Mouse (Mus musculus): ENCODE measurements around the gene Ehbp1l1. TPM values are rescaled to one million over a fixed set of nuclear protein-coding genes. Genes with fewer than 3 reads are reported as not detected.

Gene Ehbp1l1
- total and polyA plus RNA-seq, 2 experiments: 5.1 to 8.3 TPM

- H3K27ac ChIP-seq (replicated peaks; ENCODE audit: insufficient read depth, low read depth, low read length): no peak overlapping the region
- DNase-seq (ENCODE audit: extremely low read depth, low read depth, low spot score): no peak
- H3K9ac ChIP-seq (ENCODE audit: low read depth, low read length): no peak overlapping the region
- peaks cover 23% of the 10 kb centered on the region for H3K79me2 ChIP-seq (ENCODE audit: control insufficient read depth, insufficient read depth, low read length)
- H3K4me1 ChIP-seq (ENCODE audit: control insufficient read depth, insufficient read depth, low read length): peaks cover 17% of the 10 kb centered on the region
- TF ChIP-seq POLR2A (IDR thresholded peaks at IDR 0.05; ENCODE audit: extremely low read depth, insufficient read depth, low read length) (no peak), CTCF (IDR thresholded peaks at IDR 0.05; ENCODE audit: low read depth, low read length) (no peak)
- H3K4me3 ChIP-seq (ENCODE audit: insufficient read depth, low read depth, low read length): no peak overlapping the region
- WGBS: 86% methylated on average over 6 of the region's 6 CpGs
- H3K36me3 ChIP-seq (ENCODE audit: control insufficient read depth, insufficient read depth, low read length): peaks cover 32% of the 10 kb centered on the region
- H3K27me3 ChIP-seq (ENCODE audit: control insufficient read depth, insufficient read depth, low read length): no peaks in the 10 kb centered on the region
Measured at GRCm38 (mm10) chr19:5693801-5694200, 32.3 kb downstream of the Ehbp1l1 start.

- no peak for DNase-seq (ENCODE audit: extremely low read depth, low read depth, low spot score)
- H3K79me2 ChIP-seq (ENCODE audit: control insufficient read depth, insufficient read depth, low read length): peaks cover 23% of the 10 kb centered on the region
- peaks cover 17% of the 10 kb centered on the region for H3K4me1 ChIP-seq (ENCODE audit: control insufficient read depth, insufficient read depth, low read length)
- no peak overlapping the region for H3K9ac ChIP-seq (ENCODE audit: low read depth, low read length)
- no peak for TF ChIP-seq POLR2A (IDR thresholded peaks at IDR 0.05; ENCODE audit: extremely low read depth, insufficient read depth, low read length)
- TF ChIP-seq CTCF (IDR thresholded peaks at IDR 0.05; ENCODE audit: low read depth, low read length): no peak
- H3K4me3 ChIP-seq (ENCODE audit: insufficient read depth, low read depth, low read length): no peak overlapping the region; the same call in 1 of the 2 replicates
- H3K36me3 ChIP-seq (ENCODE audit: control insufficient read depth, insufficient read depth, low read length): peaks cover 25% of the 10 kb centered on the region
- H3K27me3 ChIP-seq (ENCODE audit: control insufficient read depth, insufficient read depth, low read length): no peaks in the 10 kb centered on the region
- H3K27ac ChIP-seq (replicated peaks; ENCODE audit: insufficient read depth, low read depth, low read length): peak overlapping the region; percentile 73; the same call in 1 of the 2 replicates
- WGBS: 51% methylated on average over 10 of the region's 10 CpGs
Measured at GRCm38 (mm10) chr19:5692913-5693396, 33.2 kb downstream of the Ehbp1l1 start.

GRCm38 (mm10) chr19:5692086-5692912, 33.8 kb downstream of the Ehbp1l1 start:
- no peaks in the 10 kb centered on the region for H3K27me3 ChIP-seq (ENCODE audit: control insufficient read depth, insufficient read depth, low read length)
- peaks cover 23% of the 10 kb centered on the region for H3K79me2 ChIP-seq (ENCODE audit: control insufficient read depth, insufficient read depth, low read length)
- WGBS: 68% methylated on average over 10 of the region's 10 CpGs
- peak overlapping the region; percentile 58 for H3K9ac ChIP-seq (ENCODE audit: low read depth, low read length)
- peaks cover 19% of the 10 kb centered on the region for H3K36me3 ChIP-seq (ENCODE audit: control insufficient read depth, insufficient read depth, low read length)
- peak; percentile 19 for DNase-seq (ENCODE audit: extremely low read depth, low read depth, low spot score)
- H3K27ac ChIP-seq (replicated peaks; ENCODE audit: insufficient read depth, low read depth, low read length): peak overlapping the region; percentile 73
- TF ChIP-seq POLR2A (IDR thresholded peaks at IDR 0.05; ENCODE audit: extremely low read depth, insufficient read depth, low read length) (no peak), CTCF (IDR thresholded peaks at IDR 0.05; ENCODE audit: low read depth, low read length) (no peak)
- H3K4me1 ChIP-seq (ENCODE audit: control insufficient read depth, insufficient read depth, low read length): peaks cover 22% of the 10 kb centered on the region
- peak overlapping the region; percentile 50 for H3K4me3 ChIP-seq (ENCODE audit: insufficient read depth, low read depth, low read length)

- peak overlapping the region; percentile 50 for H3K4me3 ChIP-seq (ENCODE audit: insufficient read depth, low read depth, low read length)
- 45% methylated on average over 5 of the region's 5 CpGs for WGBS
- H3K79me2 ChIP-seq (ENCODE audit: control insufficient read depth, insufficient read depth, low read length): peaks cover 23% of the 10 kb centered on the region
- no peak for DNase-seq (ENCODE audit: extremely low read depth, low read depth, low spot score)
- H3K9ac ChIP-seq (ENCODE audit: low read depth, low read length): peak overlapping the region; percentile 85
- no peak for TF ChIP-seq POLR2A (IDR thresholded peaks at IDR 0.05; ENCODE audit: extremely low read depth, insufficient read depth, low read length)
- no peak for TF ChIP-seq CTCF (IDR thresholded peaks at IDR 0.05; ENCODE audit: low read depth, low read length)
- no peaks in the 10 kb centered on the region for H3K27me3 ChIP-seq (ENCODE audit: control insufficient read depth, insufficient read depth, low read length)
- peak overlapping the region; percentile 73 for H3K27ac ChIP-seq (replicated peaks; ENCODE audit: insufficient read depth, low read depth, low read length)
- peaks cover 13% of the 10 kb centered on the region for H3K36me3 ChIP-seq (ENCODE audit: control insufficient read depth, insufficient read depth, low read length)
- H3K4me1 ChIP-seq (ENCODE audit: control insufficient read depth, insufficient read depth, low read length): peaks cover 22% of the 10 kb centered on the region
Measured at GRCm38 (mm10) chr19:5691601-5692000, 34.5 kb downstream of the Ehbp1l1 start.

- 15% methylated on average over 15 of the region's 15 CpGs for WGBS
- peaks cover 3% of the 10 kb centered on the region for H3K36me3 ChIP-seq (ENCODE audit: control insufficient read depth, insufficient read depth, low read length)
Measured at GRCm38 (mm10) chr19:5690343-5690735, 35.8 kb downstream of the Ehbp1l1 start.

More at GRCm38 (mm10) chr19:5690343-5690735, 35.8 kb downstream of the Ehbp1l1 start:
- Histone ChIP-seq H3K27me3 (ENCODE audit: control insufficient read depth, insufficient read depth, low read length) (no peaks in the 10 kb centered on the region), H3K79me2 (ENCODE audit: control insufficient read depth, insufficient read depth, low read length) (peaks cover 23% of the 10 kb centered on the region), H3K9ac (ENCODE audit: low read depth, low read length) (peak overlapping the region; percentile 85), H3K4me3 (ENCODE audit: insufficient read depth, low read depth, low read length) (peak overlapping the region; percentile 89), H3K4me1 (ENCODE audit: control insufficient read depth, insufficient read depth, low read length) (peaks cover 22% of the 10 kb centered on the region), H3K27ac (replicated peaks; ENCODE audit: insufficient read depth, low read depth, low read length) (no peak overlapping the region; the same call in 1 of the 2 replicates)
- no peak for DNase-seq (ENCODE audit: extremely low read depth, low read depth, low spot score)
- no peak for TF ChIP-seq CTCF (IDR thresholded peaks at IDR 0.05; ENCODE audit: low read depth, low read length)
- no peak for TF ChIP-seq POLR2A (IDR thresholded peaks at IDR 0.05; ENCODE audit: extremely low read depth, insufficient read depth, low read length)

All from liver, adult 2 months (tissue).